Mouse (Mus musculus) cerebellum, adult 2 months (tissue): ENCODE data around the gene Epn1.

Experiments
- CTCF ChIP-seq: fragments of 200-500 bp; IDR thresholded peaks from 2 replicates; pipeline ENCODE4 v1.5.1; 2011; ENCODE audit warnings: low read depth, mild to moderate bottlenecking, control low read depth, low read length, moderate library complexity, borderline replicate concordance; ENCODE audit not compliant: insufficient read depth
- POLR2A ChIP-seq: fragments of 200-500 bp; IDR thresholded peaks from 2 replicates; pipeline ENCODE4 v1.6.1; 2011; ENCODE audit warnings: low read length, control low read depth, borderline replicate concordance; ENCODE audit not compliant: insufficient read depth

- TF ChIP-seq CTCF (no peak), POLR2A (no peak)
Measured at GRCm38 (mm10) chr7:5064886-5065285, 15.1 kb upstream of the Epn1 start.
